Mouse (Mus musculus) erythroblast, embryonic 14.5 days (primary cell): ENCODE results near the gene Fam83d.

Experiments
- GATA1 ChIP-seq: IDR thresholded peaks from 2 replicates; pipeline ENCODE4 v1.6.1; 2012; ENCODE audit warnings: low read length, inconsistent platforms, mixed read lengths
- TAL1 ChIP-seq: IDR thresholded peaks from 3 replicates; pipeline ENCODE4 v1.6.1; 2012; ENCODE audit warnings: low read length, inconsistent platforms, mixed read lengths

- TF ChIP-seq GATA1 (no peak), TAL1 (no peak)
These were observed 37.0 kb upstream of the Fam83d start for GRCm38 (mm10) chr2:158730896-158731295.
